Mouse (Mus musculus) heart, embryonic 10.5 days (tissue): ENCODE results near the gene Prl4a1. TPM values are rescaled to one million over a fixed set of nuclear protein-coding genes. Genes with fewer than 3 reads are reported as not detected.
"Not testable (repeated sequence)": the region's sequence is repeated elsewhere in the genome, so short reads cannot be mapped to it uniquely, and the experiment has no call there.

Experiments
- DNase-seq: peaks from one replicate; pipeline ENCODE4 v3.0.0-alpha.2; 2017; ENCODE audit warnings: low spot score
- H3K27ac ChIP-seq: fragments of 300-500 bp; sonication (generic); 2 replicates; pipeline ENCODE4 v1.5.1; 2016; ENCODE audit warnings: mild to moderate bottlenecking
- H3K27me3 ChIP-seq: fragments of 300-500 bp; sonication (generic); 2 replicates; pipeline ENCODE4 v1.6.1; 2016; ENCODE audit warnings: mild to moderate bottlenecking; ENCODE audit not compliant: poor library complexity, insufficient read depth, severe bottlenecking
- H3K36me3 ChIP-seq: fragments of 300-500 bp; sonication (generic); 2 replicates; pipeline ENCODE4 v1.6.1; 2016; ENCODE audit warnings: mild to moderate bottlenecking, moderate library complexity
- H3K4me1 ChIP-seq: fragments of 300-500 bp; sonication (generic); 2 replicates; pipeline ENCODE4 v1.6.1; 2016; ENCODE audit warnings: mild to moderate bottlenecking
- H3K4me3 ChIP-seq: fragments of 300-500 bp; sonication (generic); 2 replicates; pipeline ENCODE4 v1.5.1; 2016; ENCODE audit warnings: mild to moderate bottlenecking, moderate library complexity
- H3K9me3 ChIP-seq: fragments of 300-500 bp; sonication (generic); 2 replicates; pipeline ENCODE4 v1.6.1; 2016; ENCODE audit warnings: mild to moderate bottlenecking, moderate library complexity
- WGBS: fragments of 180-500 bp; shearing (Covaris S2); methylation state at CpG from one replicate; pipeline ENCODE4 v1.1.7; 2016; 5-methylcytosine and 5-hydroxymethylcytosine counted together
- polyA plus RNA-seq: library from polyadenylated mRNA; unstranded; fragments of >200 nt; fragmentation: Nextera tagmentation; extraction: Ambion mirVana; gene quantifications from 2 replicates; pipeline ENCODE4 v1.2.1, GENCODE M21; 2016

Gene Prl4a1
- polyA plus RNA-seq, result 0.15 TPM in 1 of 2 replicates, not detected in the other

- Histone ChIP-seq H3K9me3 (no peaks in the 10 kb centered on the region), H3K36me3 (no peaks in the 10 kb centered on the region), H3K27ac (no peak within 1 kb of the TSS), H3K4me1 (no peaks in the 10 kb centered on the region), H3K4me3 (no peak within 1 kb of the TSS), H3K27me3 (no peaks in the 10 kb centered on the region)
- 87% methylated on average over 3 of the region's 3 CpGs for WGBS
- no peak for DNase-seq
These were observed at the start of gene Prl4a1 for GRCm38 (mm10) chr13:28015912-28016311. Gene Prl4a1 (plus strand): TSS chr13:28016212.

- DNase-seq, result no peak
- H3K27ac ChIP-seq, result no peak overlapping the region
- H3K9me3 ChIP-seq, result no peaks in the 10 kb centered on the region
- H3K4me1 ChIP-seq, result no peaks in the 10 kb centered on the region
- WGBS, result 70% methylated on average over 1 of the region's 1 CpGs
- H3K27me3 ChIP-seq, result no peaks in the 10 kb centered on the region
- no peaks in the 10 kb centered on the region for H3K36me3 ChIP-seq
- no peak overlapping the region for H3K4me3 ChIP-seq
These were observed 43.1 kb upstream of the Prl4a1 start for GRCm38 (mm10) chr13:27972931-27973330.

GRCm38 (mm10) chr13:27974281-27974680 lies 41.7 kb upstream of the Prl4a1 start:
- not testable (repeated sequence) for H3K36me3 ChIP-seq, H3K9me3 ChIP-seq, H3K27ac ChIP-seq, H3K27me3 ChIP-seq, H3K4me3 ChIP-seq, H3K4me1 ChIP-seq, DNase-seq
- 67% methylated on average over 2 of the region's 2 CpGs for WGBS

- Histone ChIP-seq H3K27ac (no peak overlapping the region), H3K4me3 (no peak overlapping the region), H3K9me3 (no peaks in the 10 kb centered on the region), H3K36me3 (no peaks in the 10 kb centered on the region), H3K27me3 (no peaks in the 10 kb centered on the region), H3K4me1 (no peaks in the 10 kb centered on the region)
- DNase-seq, result no peak
- WGBS, result 87% methylated on average over 2 of the region's 2 CpGs
These were observed 38.4 kb upstream of the Prl4a1 start for GRCm38 (mm10) chr13:27977646-27978045.

GRCm38 (mm10) chr13:27996557-27996956 lies 19.5 kb upstream of the Prl4a1 start:
- 75% methylated on average over 3 of the region's 3 CpGs for WGBS
- not testable (repeated sequence) for H3K4me1 ChIP-seq, H3K4me3 ChIP-seq, H3K9me3 ChIP-seq, H3K27ac ChIP-seq, H3K36me3 ChIP-seq, H3K27me3 ChIP-seq, DNase-seq

GRCm38 (mm10) chr13:28029330-28029729 lies 13.3 kb downstream of the Prl4a1 start:
- no peak for DNase-seq
- Histone ChIP-seq H3K9me3 (no peaks in the 10 kb centered on the region), H3K27ac (no peak overlapping the region), H3K36me3 (no peaks in the 10 kb centered on the region), H3K4me1 (no peaks in the 10 kb centered on the region), H3K4me3 (no peak overlapping the region), H3K27me3 (no peaks in the 10 kb centered on the region)

GRCm38 (mm10) chr13:28069315-28069714 lies 53.3 kb downstream of the Prl4a1 start:
- DNase-seq, result no peak
- no peaks in the 10 kb centered on the region for H3K9me3 ChIP-seq
- H3K36me3 ChIP-seq, result no peaks in the 10 kb centered on the region
- 85% methylated on average over 3 of the region's 3 CpGs for WGBS
- no peaks in the 10 kb centered on the region for H3K4me1 ChIP-seq
- H3K27me3 ChIP-seq, result no peaks in the 10 kb centered on the region
- no peak overlapping the region for H3K4me3 ChIP-seq
- H3K27ac ChIP-seq, result no peak overlapping the region

Other genes with a start within 250 kb of the Prl4a1 start
- not detected in 2 replicates for gene Prl7c1, start 235.4 kb upstream of the Prl4a1 start, polyA plus RNA-seq
- gene Prl2a1, start 214.6 kb upstream of the Prl4a1 start, polyA plus RNA-seq, result 0.15 TPM in 1 of 2 replicates, not detected in the other
- gene Prl2c1, start 166.9 kb upstream of the Prl4a1 start, polyA plus RNA-seq, result not detected in 2 replicates
- gene Prl5a1, start 126.3 kb downstream of the Prl4a1 start, polyA plus RNA-seq, result not detected in 2 replicates
- gene Gm11361, start 241.3 kb downstream of the Prl4a1 start, polyA plus RNA-seq, result 2.0 TPM in 2 replicates